Mouse (Mus musculus): ENCODE measurements around the gene Tmem273.

Tmem273 gene

DNA sequence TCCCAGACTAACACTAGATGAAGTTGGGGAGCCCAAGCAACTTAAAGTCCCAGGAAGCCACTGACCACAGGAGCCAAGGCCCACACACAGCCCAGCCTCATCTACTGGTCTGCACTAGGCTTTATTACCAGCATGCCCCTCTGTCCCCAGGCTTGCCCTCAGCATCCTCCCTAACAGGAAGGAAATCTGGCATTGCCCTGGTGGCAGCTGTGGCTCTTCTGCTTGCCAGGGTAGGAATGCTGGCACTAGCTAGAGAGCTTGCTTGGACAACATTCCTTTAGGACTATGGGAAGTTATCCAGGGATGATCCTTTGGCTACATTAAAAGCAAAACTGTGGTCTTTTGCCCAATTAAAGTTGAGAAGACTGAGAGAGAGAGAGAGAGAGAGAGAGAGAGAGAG lies 24.3 kb downstream of the Tmem273 start:
- ATAC-seq (ENCODE audit: low TSS enrichment) = no peak

- no peak for ATAC-seq (ENCODE audit: low TSS enrichment)
Observed at GRCm38 (mm10) chr14:32812429-32812828, 26.7 kb downstream of the Tmem273 start.

DNA sequence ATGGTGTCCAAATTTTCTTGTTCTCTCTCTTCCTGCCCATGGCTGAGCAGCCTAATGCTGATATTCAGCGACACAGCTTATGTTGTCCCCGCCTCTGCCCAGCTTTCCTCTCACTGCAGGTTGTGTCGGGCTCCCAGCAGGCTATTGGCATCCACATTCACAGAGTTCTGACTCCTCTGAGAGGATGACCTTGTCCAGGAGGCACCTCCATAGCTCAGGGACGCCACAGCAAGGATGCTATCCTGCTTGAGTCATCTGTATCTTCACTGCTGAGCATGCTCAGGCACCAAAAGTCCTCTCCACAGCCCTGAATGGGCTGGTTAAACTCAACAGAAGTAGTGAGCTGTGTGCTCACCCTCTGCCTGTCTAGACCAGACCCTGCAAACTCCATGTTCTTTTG lies 29.2 kb downstream of the Tmem273 start:
- no peak for ATAC-seq (ENCODE audit: low TSS enrichment)

GRCm38 (mm10) chr14:32816533-32816932 lies 30.8 kb downstream of the Tmem273 start:
- no peak for ATAC-seq (ENCODE audit: low TSS enrichment)

GRCm38 (mm10) chr14:32817258-32817657 lies 31.5 kb downstream of the Tmem273 start:
- ATAC-seq (ENCODE audit: low TSS enrichment) = no peak

GRCm38 (mm10) chr14:32819297-32819696 lies 33.5 kb downstream of the Tmem273 start:
- no peak for ATAC-seq (ENCODE audit: low TSS enrichment)

DNA sequence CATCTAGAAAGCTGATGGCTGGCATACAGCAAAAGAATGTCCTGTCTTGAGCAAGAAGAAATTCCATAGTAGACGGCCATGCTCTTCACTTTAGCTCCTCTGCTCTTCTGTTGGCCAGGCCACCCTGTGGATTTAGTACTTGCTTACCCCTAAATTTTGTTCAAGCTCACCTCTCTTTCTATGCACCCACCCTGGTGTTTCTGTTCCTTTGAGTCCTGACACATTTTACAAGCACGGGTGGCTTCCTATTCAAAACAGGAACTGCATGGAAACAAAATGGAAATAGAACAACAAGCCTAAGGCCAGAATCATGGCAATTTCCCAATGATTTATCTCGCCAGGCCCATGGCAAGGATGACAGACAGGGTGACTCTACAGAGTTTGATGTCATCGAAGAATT lies 37.0 kb downstream of the Tmem273 start:
- ATAC-seq (ENCODE audit: low TSS enrichment) = no peak

GRCm38 (mm10) chr14:32823861-32824260 lies 38.1 kb downstream of the Tmem273 start:
- no peak for ATAC-seq (ENCODE audit: low TSS enrichment)

DNA sequence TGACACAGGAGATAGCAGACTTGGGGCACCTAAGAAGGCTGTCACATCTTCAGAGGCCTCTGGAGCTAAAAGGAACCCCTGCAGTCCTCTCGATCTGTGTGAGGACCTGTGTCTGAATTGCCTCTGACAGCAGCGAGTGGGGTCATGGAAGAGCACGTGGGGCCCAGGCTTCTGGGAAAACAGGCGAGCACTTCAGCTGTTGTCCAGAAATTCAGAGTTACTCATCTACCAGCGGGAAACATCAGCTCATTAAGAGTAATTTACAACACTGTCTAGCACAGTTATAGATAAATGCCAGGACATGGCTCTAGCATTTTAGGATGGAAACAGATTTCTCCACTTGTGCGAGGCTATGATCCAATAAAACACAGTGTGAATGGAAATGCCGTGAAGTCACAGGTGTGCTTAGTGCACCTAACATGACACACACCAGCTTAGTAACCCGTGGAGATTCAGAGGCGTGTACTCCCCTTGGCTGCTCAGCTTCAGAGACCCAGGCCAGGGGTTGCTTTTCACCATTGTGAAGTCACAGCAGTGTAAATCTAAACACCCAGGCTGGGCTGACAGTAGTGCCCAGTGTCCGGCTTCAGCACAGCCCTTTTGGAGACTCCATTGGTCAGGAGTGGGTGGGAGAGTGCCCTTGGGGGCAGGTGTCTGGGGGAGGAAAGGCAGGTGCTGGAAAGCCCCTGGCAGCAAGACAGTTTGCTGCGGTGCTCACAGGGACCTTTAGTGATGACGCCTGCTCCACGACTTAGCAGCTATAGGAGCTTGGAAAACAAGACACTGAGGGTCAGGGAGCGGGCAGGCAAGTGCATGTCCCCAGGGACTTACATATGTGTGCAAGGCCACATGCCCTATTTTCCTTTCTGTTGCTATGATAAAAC lies 38.7 kb downstream of the Tmem273 start:
- no peak for ATAC-seq (ENCODE audit: low TSS enrichment)

- ATAC-seq (ENCODE audit: low TSS enrichment) = no peak
Observed at GRCm38 (mm10) chr14:32825426-32826032, 39.8 kb downstream of the Tmem273 start.

- ATAC-seq (ENCODE audit: low TSS enrichment) = no peak
Observed at GRCm38 (mm10) chr14:32827165-32827564, 41.4 kb downstream of the Tmem273 start.

DNA sequence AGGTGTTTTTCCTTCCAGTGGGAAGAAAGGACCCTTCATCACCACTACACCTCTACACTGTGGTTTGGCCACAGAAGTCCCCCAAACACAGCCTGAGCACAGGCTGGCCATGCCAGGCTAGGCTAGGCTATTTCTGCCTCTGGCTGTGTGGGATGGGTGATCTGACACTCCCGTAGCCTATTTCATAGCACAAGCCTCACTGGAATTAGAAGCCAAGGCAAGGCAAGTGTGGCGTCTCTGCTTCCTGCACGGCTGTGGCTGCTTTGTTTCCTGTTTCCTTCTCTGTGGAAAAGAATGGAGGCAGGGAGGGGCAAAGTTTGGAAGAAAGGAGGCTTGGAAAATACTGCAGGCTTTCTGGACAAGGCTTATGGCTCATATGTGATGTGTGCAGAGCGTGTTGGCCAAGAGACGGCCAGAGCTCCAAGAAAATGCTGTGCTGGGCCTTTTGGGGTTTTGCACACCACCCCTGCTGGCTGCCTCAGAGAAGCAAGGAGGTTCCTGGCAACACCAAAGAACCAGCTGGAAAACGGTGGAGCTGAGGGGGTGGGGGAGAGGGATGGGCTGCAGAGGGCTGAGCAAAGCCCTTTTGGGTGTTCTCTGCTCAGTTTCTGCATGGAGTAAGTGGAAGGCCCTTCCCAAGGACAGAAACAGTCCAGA lies 42.4 kb downstream of the Tmem273 start:
- ATAC-seq (ENCODE audit: low TSS enrichment) = peak; percentile 93

- no peak for ATAC-seq (ENCODE audit: low TSS enrichment)
Observed at GRCm38 (mm10) chr14:32833847-32834246, 48.1 kb downstream of the Tmem273 start, which contains the start of gene Fam170b. TSS of gene Fam170b (plus strand) at chr14:32833962.

DNA sequence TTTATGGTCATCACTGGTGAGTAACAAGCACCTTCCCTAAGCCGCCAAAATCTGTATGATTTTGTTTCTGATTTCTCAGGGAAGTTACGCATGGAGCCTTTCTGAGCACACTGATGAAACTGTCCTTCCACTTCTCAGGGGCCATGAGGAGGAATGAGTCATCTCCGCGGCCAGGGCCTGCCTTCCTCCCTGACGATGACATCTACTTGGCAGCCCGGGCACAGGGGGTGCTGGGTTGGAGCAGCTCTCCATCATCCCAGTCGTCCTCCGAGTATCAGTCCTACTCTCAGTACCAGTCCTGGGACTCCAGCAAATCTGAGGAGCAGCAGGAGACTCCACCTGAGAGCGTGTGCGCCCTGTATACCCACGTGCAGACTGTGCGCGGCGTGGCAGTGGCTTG lies 49.4 kb downstream of the Tmem273 start:
- no peak for ATAC-seq (ENCODE audit: low TSS enrichment)

DNA sequence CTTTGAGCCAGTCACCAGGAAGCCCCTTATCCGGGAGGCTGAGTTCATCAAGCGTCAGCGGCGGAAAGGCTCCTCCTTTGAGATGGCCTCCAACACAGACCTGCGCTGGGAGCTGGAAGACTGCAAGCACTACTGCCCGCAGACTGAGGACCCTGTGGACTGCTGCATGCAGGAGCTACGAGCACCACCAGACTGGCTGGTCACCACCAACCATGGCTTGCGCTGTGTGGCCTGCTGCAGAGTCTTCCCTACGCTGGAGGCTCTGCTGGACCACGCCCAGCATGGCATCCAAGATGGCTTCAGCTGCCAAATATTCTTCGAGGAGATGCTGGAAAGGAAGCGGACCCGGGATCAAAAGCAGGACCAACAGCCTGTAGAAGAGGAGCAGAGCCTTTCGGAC lies 49.8 kb downstream of the Tmem273 start:
- ATAC-seq (ENCODE audit: low TSS enrichment) = no peak

DNA sequence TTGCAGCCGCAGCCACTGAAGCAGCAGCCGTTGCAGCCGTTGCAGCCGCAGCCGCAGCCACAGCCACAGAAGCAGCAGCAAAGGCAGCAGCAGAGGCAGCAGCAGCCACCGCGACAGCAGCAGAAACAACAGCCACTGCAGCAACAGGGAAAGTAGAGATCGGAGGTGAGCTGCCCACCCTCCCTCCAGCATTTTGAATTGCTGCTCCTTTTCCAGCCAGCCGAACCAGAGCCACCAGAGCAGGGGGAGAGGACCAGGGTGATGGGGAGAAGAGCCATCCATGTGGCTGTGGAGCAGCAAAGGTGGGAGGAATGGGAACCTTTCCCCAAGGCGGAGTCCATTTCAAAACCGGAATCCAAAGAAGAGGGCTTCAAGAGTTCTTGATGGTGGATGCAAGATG lies 50.4 kb downstream of the Tmem273 start:
- ATAC-seq (ENCODE audit: low TSS enrichment) = no peak

DNA sequence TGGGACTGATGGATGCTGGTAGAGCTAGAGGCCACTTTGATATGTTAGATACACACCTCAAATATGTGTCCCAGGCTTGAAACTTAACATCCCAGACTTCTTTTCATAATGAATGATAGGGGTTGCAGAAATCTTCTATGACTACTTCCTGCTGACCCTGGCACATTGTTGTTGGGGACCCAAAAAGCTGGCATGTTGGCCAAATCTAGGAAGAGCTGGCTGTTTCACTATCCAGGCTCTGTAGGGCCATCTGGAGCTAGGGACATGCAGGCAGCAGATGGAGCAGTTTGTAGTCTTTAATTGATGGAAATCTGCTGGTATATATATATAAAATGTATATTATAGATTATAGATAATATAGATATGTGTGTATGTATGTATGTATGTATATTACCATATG lies 56.3 kb downstream of the Tmem273 start:
- ATAC-seq (ENCODE audit: low TSS enrichment) = no peak

GRCm38 (mm10) chr14:32854059-32854458 lies 68.3 kb downstream of the Tmem273 start:
- no peak for ATAC-seq (ENCODE audit: low TSS enrichment)

DNA sequence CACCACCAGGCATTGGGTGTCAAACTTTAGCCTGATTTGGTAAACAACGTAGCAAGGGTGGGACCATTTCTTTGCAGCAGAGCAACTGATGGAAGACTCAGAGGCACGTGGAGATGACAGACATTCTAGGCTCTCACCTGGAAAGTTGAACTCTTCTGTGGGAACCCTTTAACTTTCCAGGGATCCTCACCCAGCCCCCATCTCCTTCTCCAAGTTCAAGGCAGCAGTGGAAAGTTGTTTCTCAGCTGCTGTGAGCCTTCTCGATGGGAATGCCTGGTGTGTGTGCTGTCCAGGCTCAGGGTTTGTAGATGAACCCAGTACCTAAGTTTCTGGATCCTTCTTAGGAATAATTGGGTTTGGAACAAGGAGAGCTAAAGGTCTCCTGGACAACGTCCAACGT lies 70.5 kb downstream of the Tmem273 start:
- ATAC-seq (ENCODE audit: low TSS enrichment) = peak; percentile 22; the same call in 1 of the 2 replicates

DNA sequence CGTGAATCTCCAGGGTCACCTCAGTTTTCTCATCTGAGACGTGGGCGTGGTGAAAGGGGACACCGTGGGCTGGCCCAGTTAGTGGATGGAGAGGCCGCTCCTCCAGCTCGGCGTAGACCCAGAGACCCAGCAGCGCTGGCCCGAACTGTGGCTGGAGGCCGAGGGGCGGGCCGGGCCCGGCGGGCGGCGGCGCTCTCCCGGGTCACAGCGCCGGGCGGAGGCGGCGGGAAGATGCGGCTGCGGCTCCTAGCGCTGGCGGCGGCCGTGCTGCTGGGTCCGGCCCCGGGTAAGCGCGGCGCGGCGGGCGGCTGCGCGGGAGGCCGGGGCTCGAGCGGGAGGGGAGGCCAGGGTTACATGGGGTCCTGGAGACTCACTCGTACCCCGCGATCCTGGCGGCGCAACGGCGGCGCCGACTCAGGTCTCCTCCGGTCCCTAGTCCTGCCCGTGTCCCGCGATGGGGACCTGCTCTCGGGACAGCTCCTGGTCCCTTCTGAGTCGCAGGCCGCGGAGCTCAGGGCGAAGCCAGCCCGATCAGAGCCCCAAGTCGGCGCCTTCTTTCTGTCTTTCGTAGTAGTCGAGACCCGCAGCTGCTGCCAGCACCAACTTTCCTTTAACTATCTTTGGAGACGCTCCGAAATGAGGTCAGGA lies 71.0 kb downstream of the Tmem273 start, which contains the start of gene Vstm4:
Gene Vstm4 (plus strand): TSS at position 76 of the 648 bp plus-strand sequence.
- ATAC-seq (ENCODE audit: low TSS enrichment) = peak; percentile 74

GRCm38 (mm10) chr14:32858361-32858760 lies 72.6 kb downstream of the Tmem273 start:
- no peak for ATAC-seq (ENCODE audit: low TSS enrichment)

DNA sequence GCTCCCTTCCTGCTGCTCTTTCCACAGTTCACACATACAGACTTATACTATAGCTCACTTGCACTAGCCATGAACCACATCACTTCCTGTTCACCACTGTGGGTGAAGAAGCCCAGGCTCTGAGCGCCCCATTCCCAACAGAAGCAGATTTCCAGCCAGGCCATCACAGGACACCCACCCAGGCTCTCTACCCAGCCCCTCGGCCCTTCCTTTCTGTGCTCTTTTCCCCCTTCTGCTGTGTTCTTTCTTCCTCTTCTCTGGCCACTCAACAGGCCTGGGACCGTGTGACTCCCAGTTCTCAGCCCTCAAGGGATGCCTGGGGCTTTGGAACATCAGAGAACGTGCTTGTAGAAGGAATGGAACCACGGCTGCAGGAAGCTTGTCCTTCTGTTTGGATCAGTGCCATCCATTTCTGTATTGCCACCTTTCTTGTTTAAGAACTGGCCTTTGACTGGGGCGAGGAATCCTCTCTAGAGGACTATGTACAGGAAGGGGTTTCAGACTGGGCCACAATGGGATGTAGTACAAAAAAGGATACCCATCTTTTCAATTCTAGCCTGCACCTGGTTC lies 73.3 kb downstream of the Tmem273 start:
- no peak for ATAC-seq (ENCODE audit: low TSS enrichment)
